Mouse (Mus musculus): Measurements from ENCODE around the gene CN725425.

DNA sequence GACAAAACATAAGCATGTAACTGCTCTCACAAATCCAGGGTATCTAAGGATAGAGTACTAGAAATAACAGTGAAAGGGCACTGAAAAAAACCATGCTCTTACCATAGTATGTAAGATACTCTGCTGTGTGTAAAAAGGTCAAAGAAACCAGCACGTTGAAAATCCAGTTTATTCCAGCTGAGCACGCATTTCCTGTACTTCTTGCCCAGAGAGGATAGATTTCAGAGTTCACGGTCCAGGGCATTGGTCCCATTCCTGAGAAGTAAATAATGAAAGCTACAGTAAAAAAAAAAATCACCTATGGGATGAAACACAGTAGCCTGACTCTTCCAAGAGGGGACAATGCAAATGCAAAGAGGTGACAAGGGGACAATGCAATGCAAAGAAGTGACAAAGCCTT, 76.7 kb downstream of the CN725425 start:
- TF ChIP-seq CTCF (IDR thresholded peaks at IDR 0.05; ENCODE audit: borderline replicate concordance, control insufficient read depth, extremely low read depth, insufficient read depth, low read length, poor library complexity) (no peak), POLR2A (IDR thresholded peaks at IDR 0.05; ENCODE audit: control insufficient read depth, extremely low read depth, insufficient read depth, low read length, poor library complexity) (no peak)

Measured in thymus, adult 2 months (tissue).